Mouse (Mus musculus) hindlimb bud, embryonic 11.5 days (tissue): Measurements from ENCODE around the gene Kalrn.

Source experiments
- DNase-seq: peaks from one replicate; pipeline ENCODE4 v3.0.0-alpha.2; 2012; ENCODE audit warnings: low read depth, low spot score; ENCODE audit errors: extremely low spot score

The Kalrn gene

GRCm38 (mm10) chr16:34557891-34558290 lies 15.4 kb downstream of the Kalrn start:
- DNase-seq: no peak

GRCm38 (mm10) chr16:34552731-34553130 lies 20.6 kb downstream of the Kalrn start:
- DNase-seq: no peak

GRCm38 (mm10) chr16:34549470-34549999 lies 23.8 kb downstream of the Kalrn start:
- DNase-seq: no peak

DNA sequence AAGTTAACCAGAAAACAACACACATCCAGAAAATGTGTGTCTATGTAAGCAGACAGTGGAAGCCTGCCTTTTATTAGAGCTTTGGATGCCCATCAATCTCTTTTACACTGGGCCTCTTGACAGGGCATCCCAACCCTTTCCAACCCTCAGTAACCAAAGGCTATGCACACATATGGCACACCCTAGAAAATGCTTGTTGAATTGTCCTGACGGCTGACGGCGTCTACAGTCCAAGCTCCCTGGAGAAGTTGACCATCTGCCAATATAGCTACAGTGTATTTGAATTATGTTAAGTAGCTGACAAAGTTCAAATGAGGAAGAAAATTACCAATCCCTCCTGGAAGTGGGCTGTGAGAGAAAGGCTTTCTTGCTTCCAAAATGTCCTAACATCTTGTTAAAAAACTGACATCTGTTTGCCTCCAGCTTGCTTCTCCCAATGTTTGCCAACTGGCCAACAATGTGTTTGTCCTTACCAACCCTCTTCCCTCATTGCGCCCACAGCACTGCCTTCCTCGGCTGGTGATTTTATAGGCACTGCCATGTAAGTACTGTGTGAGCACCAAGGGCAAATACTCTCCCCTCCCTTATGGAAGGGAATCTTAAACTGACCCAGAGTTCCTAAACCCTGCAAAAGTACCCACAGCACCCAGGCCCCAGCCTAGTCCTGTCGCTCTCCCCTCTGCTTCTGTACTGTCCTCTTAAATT lies 26.4 kb downstream of the Kalrn start:
- DNase-seq: no peak

DNA sequence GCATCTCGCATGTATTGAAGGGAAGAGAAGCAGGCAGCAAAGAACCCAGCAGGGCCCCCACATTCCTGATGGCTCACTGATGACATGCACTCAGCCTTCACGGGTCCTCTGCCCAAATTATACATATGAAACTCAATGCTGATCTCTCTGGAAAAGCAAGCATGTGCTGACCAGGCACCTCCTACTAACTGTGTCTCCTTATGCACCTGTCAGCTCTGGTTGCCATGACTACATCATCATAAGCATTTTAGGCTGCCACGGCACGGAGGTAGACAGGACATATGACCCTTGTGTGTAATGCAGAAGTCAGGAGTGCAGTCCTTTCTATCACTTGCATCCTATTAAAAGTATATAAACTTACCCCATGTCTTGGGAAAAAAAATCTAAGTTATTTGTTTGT lies 29.6 kb downstream of the Kalrn start:
- DNase-seq: no peak

- no peak for DNase-seq
These were observed 31.0 kb downstream of the Kalrn start for GRCm38 (mm10) chr16:34542341-34542740.

DNA sequence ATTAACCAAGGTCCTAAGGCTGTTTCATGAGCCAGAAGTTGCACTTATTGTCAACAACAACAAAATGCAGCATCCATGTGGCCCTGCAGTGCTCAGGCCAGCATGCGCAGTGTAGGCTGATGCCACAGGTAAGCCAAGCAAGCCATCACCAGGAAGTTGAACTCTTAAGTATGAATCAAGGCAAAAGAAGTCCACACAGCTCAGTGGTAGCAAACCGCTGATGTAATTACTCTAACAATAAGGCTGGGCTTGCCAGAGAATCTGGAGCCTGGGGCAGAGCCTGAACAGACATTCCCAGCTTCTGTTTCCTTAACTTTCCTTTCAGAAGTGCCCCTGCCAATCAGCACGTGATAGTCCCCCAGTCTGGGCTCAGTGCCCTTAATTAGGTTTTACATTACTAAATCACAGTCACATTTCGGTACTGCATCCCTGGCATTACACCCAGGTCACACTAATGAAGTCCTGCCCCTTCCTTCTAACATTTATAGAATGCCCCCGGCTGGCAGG lies 34.6 kb downstream of the Kalrn start:
- no peak for DNase-seq

DNA sequence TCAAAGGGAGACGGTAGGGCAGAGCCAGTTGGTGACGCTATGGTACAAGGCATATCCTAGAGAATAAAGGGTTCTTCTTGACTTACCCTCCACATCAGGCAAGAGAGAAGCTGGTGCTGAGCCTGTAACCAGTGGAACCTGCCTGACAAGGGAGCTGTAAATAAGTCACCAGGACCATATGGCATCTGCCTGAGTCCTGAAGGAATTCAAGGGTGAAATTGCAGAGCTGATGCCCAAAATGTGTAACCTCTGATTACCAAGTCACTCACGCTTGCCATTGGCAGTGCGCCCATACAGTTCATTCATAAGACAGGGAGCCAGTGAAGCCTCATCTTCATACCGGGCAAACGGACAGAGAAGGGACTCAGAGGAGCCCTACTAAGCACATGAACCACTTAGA lies 37.0 kb downstream of the Kalrn start:
- no peak for DNase-seq

GRCm38 (mm10) chr16:34535135-34535534 lies 38.2 kb downstream of the Kalrn start:
- DNase-seq: no peak

- DNase-seq: peak; percentile 14
These were observed 41.8 kb downstream of the Kalrn start for GRCm38 (mm10) chr16:34531506-34531905.

DNA sequence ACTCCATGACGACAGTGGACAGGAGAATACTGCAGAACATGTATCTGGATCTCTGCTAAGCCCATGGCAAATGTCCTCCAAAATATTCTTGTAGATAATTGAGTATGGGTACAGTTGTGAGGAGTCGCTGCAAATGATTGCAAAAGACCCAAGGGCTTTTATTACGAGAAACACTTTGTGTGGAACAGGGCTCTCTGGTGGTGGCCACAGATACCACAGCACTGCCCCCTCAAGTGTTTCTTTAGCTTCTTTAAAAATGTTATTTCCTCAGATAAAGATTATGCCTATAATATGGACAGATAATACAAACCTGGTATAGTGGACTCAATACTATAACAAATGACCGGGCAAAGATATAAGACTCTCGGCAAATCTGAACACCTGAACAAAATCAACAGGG lies 43.3 kb downstream of the Kalrn start:
- no peak for DNase-seq

DNA sequence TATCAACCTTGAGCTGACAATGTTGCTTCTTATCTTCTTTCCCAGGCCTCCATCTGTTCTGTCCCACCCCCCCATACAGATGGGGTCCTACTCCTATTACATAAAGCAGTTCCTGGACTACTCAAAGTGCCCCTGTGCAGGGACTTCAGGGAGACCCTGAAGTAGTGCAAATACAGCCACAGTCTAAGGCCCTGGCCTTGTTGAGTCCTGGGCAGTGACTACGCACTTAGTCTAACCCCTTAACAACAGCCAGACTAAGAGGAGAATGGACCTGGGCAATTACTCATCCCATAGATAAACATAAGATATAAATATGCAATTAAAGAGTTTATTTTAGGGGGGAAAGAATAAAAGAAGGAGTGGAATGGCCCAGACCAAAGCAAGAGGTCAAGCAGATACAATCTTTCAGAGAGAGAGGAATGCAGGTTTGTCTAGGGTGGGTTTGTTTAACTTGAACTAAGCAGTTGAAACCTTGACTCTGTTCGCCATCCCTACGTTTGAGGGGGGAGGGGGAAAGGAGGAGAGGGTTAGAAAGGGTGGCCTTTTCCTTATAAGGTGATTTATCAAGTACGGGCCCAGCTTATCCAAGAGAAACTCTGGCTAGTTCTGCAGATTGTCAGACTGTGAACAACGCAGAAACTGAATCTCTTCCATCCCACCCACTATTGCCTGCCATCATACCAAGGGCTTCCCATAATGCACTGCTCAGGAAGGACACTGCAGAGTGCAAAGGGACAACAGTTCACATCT lies 44.9 kb downstream of the Kalrn start:
- no peak for DNase-seq

- DNase-seq: no peak
These were observed 47.0 kb downstream of the Kalrn start for GRCm38 (mm10) chr16:34526378-34526777.

- DNase-seq: no peak
These were observed 47.5 kb downstream of the Kalrn start for GRCm38 (mm10) chr16:34525866-34526265.

- DNase-seq: no peak
These were observed 48.1 kb downstream of the Kalrn start for GRCm38 (mm10) chr16:34525205-34525604.

DNA sequence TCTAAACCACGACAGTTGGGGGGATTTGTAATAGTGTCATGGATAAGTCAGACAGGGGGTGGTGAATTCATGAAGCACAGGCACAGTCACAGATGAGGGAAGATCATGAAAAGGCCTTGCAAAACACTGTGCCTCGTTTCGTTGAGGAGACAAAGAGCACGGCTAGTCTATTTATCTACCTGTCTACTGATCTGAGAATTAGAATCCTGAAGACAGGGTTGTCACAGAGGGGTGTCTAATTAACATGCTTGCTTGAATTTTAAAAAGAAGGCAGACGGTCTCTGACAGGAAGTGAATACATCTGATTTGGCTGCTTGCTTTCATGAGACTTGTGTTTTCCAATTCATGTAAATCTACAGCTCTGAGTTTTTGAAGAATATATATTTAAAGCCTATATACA lies 52.3 kb downstream of the Kalrn start:
- no peak for DNase-seq

GRCm38 (mm10) chr16:34516891-34517398 lies 56.4 kb downstream of the Kalrn start:
- no peak for DNase-seq

GRCm38 (mm10) chr16:34515485-34515884 lies 57.8 kb downstream of the Kalrn start:
- DNase-seq: no peak

DNA sequence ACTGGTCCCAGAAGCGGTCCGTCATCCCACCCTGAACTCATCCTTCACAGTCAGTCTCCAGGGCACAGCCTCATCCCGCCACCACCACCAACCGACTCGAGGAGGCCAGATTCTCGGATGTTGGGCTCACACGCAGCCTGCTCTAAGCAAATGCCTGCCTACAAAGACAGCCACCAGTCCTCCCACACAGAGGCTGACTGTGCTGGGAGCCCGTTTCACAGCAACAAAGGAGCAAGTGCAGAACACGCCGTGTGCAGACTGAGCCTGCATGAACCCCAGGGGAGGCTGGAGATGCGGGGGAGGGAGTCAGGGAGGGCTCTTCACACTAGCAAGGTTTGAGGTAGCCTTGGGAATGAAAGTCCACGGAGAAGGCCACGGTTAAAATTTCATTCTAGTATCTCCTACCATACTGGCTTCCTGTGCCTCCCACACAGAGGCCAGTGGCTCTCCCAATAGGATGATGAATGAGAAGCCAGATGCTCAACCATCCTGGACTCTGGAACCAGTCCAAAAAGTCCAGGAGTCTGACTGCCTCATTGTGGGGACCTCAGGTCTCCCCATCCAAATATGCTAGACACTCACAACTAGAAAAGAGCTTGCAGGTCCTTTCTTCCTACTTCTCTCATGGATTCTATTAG lies 59.3 kb downstream of the Kalrn start:
- DNase-seq: no peak

DNA sequence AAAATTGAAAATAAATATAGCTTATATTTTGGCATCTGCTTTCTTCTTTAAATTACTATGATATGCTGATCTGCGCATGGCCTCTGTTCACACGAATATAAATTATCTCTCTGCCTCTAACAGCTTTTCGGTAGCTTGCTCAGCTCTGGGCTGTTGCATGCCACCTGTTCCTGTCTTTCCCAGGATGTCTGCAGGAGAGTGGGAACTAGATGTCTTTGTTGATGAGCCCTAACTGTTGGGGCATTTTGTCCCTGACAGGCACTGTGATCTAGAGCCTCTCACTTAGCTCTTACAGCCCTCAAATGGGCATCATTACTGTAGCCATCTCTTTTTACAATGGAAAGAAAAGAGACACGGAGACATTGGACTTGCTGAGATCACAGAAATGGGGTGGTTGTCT lies 61.0 kb downstream of the Kalrn start:
- no peak for DNase-seq

- no peak for DNase-seq
These were observed 65.2 kb downstream of the Kalrn start for GRCm38 (mm10) chr16:34508125-34508524.
